Comparison of ENCODE assay signal across 15 mouse cellular contexts in the genomic region with DNA sequence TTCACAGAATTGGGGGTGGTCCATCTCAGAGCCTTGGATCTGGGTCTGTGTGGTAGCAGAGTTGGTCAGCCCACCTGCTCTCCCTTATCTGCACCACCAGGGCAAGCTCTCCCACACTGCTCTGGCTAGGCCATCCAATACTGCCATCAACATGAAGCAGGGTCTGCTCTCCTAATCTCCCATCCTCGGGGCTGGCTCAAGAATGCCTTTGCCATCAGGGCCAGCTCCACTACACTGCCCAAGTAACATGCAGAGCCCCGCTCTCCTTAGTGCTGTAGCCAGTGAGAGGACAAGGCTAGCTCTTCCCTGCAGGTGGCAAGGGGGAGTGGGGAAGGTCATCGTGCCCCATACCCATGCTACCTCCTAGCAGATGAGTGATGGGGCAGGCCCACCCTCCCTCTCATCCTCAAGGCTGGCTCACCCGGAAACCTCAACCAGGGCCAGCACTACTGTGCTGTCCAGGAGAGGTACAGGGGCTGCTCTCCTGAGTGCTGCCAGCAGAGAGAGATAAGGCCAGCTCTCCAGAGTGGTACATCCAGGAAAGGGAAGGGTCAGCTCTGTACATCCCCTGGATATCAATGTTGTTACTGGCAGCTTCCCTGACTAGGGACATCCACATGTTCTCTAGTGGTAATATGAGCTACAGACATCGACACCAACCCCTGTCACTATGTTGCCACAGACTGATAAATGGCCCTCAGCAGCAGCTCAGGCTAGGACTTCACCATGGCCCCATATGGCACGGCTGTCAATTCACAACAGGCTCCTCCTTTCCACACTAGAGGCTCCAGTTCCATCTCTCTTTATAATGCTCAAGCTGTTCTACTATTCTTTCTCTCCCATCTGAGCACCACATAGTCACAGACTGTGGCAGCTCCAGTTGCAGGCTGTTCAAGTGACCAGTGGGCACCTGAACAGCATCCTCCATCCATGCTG. TPM values are rescaled to one million over a fixed set of nuclear protein-coding genes. Genes with fewer than 3 reads are reported as not detected.
DNase-seq lines count a peak whose midpoint lies in the region; ATAC-seq and TF ChIP-seq lines count a peak whose summit lies in the region.
"Had no signal": no experiment of that assay in that cellular context is flagged by ENCODE, and none has a peak within 500 bp of the region (broad histone marks: within the 10 kb centered on the region; RNA-seq: fewer than 3 reads in every experiment).

No protein-coding gene starts in this region.

- no peaks in the 10 kb centered on the region for H3K4me1 ChIP-seq in limb, embryonic 12.5 days (replicated peaks)
- H3K4me1 ChIP-seq in limb, embryonic 10.5 days, result no peaks in the 10 kb centered on the region
- no peaks in the 10 kb centered on the region for H3K4me1 ChIP-seq in hindbrain, embryonic 13.5 days (replicated peaks)
- no peaks in the 10 kb centered on the region for H3K4me1 ChIP-seq in limb, embryonic 13.5 days

- no peaks in the 10 kb centered on the region for H3K9me3 ChIP-seq in limb, embryonic 12.5 days
- H3K9me3 ChIP-seq in limb, embryonic 10.5 days (replicated peaks), result no peaks in the 10 kb centered on the region
- no peaks in the 10 kb centered on the region for H3K9me3 ChIP-seq in hindbrain, embryonic 13.5 days
- no peaks in the 10 kb centered on the region for H3K9me3 ChIP-seq in limb, embryonic 13.5 days
- H3K9me3 ChIP-seq: heart, embryonic 12.5 days had no signal

- H3K4me3 ChIP-seq in gastrocnemius, adult 2 months, result no peak overlapping the region
- no peak overlapping the region for H3K4me3 ChIP-seq in limb, embryonic 12.5 days (replicated peaks)
- H3K4me3 ChIP-seq in limb, embryonic 10.5 days, result no peak overlapping the region
- no peak overlapping the region for H3K4me3 ChIP-seq in hindbrain, embryonic 13.5 days
- no peak overlapping the region for H3K4me3 ChIP-seq in limb, embryonic 13.5 days
- H3K4me3 ChIP-seq: heart, embryonic 12.5 days; myocyte had no signal

- H3K9ac ChIP-seq in limb, embryonic 12.5 days (replicated peaks), result no peak overlapping the region
- H3K9ac ChIP-seq in hindbrain, embryonic 13.5 days, result no peak overlapping the region
- no peak overlapping the region for H3K9ac ChIP-seq in limb, embryonic 13.5 days
- H3K9ac ChIP-seq: heart, embryonic 12.5 days; liver, embryonic 14.5 days had no signal

- no peaks in the 10 kb centered on the region for H3K27me3 ChIP-seq in limb, embryonic 12.5 days
- H3K27me3 ChIP-seq in limb, embryonic 10.5 days (ENCODE audit: low read depth, poor library complexity, severe bottlenecking), result no peaks in the 10 kb centered on the region
- no peaks in the 10 kb centered on the region for H3K27me3 ChIP-seq in hindbrain, embryonic 13.5 days
- H3K27me3 ChIP-seq in limb, embryonic 13.5 days, result no peaks in the 10 kb centered on the region
- H3K27me3 ChIP-seq: CH12.LX; heart, embryonic 12.5 days had no signal

- peak; percentile 31 for ATAC-seq in limb, embryonic 12.5 days (ENCODE audit: insufficient number of reproducible peaks, insufficient read depth, low FRiP score, low TSS enrichment, low read depth)
- ATAC-seq in hindbrain, embryonic 13.5 days (ENCODE audit: low FRiP score), result 0 out of 2 replicates have a peak, but pooled peaks have one; percentile 22
- ATAC-seq in limb, embryonic 13.5 days (ENCODE audit: low FRiP score, low read depth), result 0 out of 2 replicates have a peak, but pooled peaks have one; percentile 11
- ATAC-seq: intestine, embryonic 16.5 days had no signal

- no peak overlapping the region for H3K27ac ChIP-seq in gastrocnemius, adult 2 months
- no peak overlapping the region for H3K27ac ChIP-seq in limb, embryonic 12.5 days
- H3K27ac ChIP-seq in limb, embryonic 10.5 days, result no peak overlapping the region
- H3K27ac ChIP-seq in hindbrain, embryonic 13.5 days, result no peak overlapping the region
- H3K27ac ChIP-seq in limb, embryonic 13.5 days, result no peak overlapping the region
- H3K27ac ChIP-seq: liver, embryonic 14.5 days had no signal

- H3K4me2 ChIP-seq in limb, embryonic 12.5 days, result no peak overlapping the region
- H3K4me2 ChIP-seq in hindbrain, embryonic 13.5 days, result no peak overlapping the region
- no peak overlapping the region for H3K4me2 ChIP-seq in limb, embryonic 13.5 days (replicated peaks)
- H3K4me2 ChIP-seq: heart, embryonic 12.5 days had no signal

- intact Hi-C loops in gastrocnemius, adult 2 months (cut with DNase I), result no loop called here

- no peaks in the 10 kb centered on the region for H3K36me3 ChIP-seq in limb, embryonic 12.5 days
- no peaks in the 10 kb centered on the region for H3K36me3 ChIP-seq in limb, embryonic 10.5 days
- no peaks in the 10 kb centered on the region for H3K36me3 ChIP-seq in hindbrain, embryonic 13.5 days
- no peaks in the 10 kb centered on the region for H3K36me3 ChIP-seq in limb, embryonic 13.5 days
- H3K36me3 ChIP-seq: heart, embryonic 12.5 days had no signal

- peak; percentile 13 for DNase-seq in gastrocnemius, adult 2 months
- no peak for DNase-seq in gastrocnemius, postnatal 25 days
- DNase-seq in limb, embryonic 10.5 days (ENCODE audit: low spot score), result no peak
- no peak for DNase-seq in thymus, postnatal 4 days
- DNase-seq: cerebellum, adult 8-10 months; lung, postnatal 4 days; spleen, adult 18-20 months had no signal

- no peak for TF ChIP-seq CTCF in gastrocnemius, adult 2 months (IDR thresholded peaks at IDR 0.05)

- 73% methylated on average over 6 of the region's 6 CpGs for WGBS in limb, embryonic 12.5 days
- 67% methylated on average over 6 of the region's 6 CpGs for WGBS in limb, embryonic 10.5 days
- WGBS in hindbrain, embryonic 13.5 days, result 74% methylated on average over 6 of the region's 6 CpGs
- WGBS in limb, embryonic 13.5 days, result 65% methylated on average over 6 of the region's 6 CpGs

RNA-seq across cellular contexts. Expression of a gene that starts 32.2 kb away (rescaled TPM):
- total RNA-seq in gastrocnemius, adult 2 months (2021), result under 1 TPM; 0.15 to 0.67 TPM
- under 1 TPM; 0.13 to 0.51 TPM for total RNA-seq in gastrocnemius, postnatal 25 days (2021)
- 0.70 and 0.74 TPM in 2 replicates for polyA plus RNA-seq in limb, embryonic 12.5 days (2016; fragmentation: Nextera tagmentation; extraction: Ambion mirVana)
- polyA plus RNA-seq in limb, embryonic 10.5 days (2016; fragmentation: Nextera tagmentation; extraction: Ambion mirVana), result 0.05 TPM in 2 replicates
- polyA plus RNA-seq in hindbrain, embryonic 13.5 days (2015; fragmentation: Nextera tagmentation; extraction: Ambion mirVana), result not detected in 2 replicates
- 2.1 and 2.2 TPM in 2 replicates for polyA plus RNA-seq in limb, embryonic 13.5 days (2015; fragmentation: Nextera tagmentation; extraction: Ambion mirVana)
